Mouse (Mus musculus) lung, postnatal 0 days (tissue): ENCODE results near the gene Naa30. TPM values are rescaled to one million over a fixed set of nuclear protein-coding genes. Genes with fewer than 3 reads are reported as not detected.
"Not testable (repeated sequence)": the region's sequence is repeated elsewhere in the genome, so short reads cannot be mapped to it uniquely, and the experiment has no call there.

Experiments
- ATAC-seq: fragments of 200-750 bp; cut with Nextera tagmentation; 2 replicates; pipeline ENCODE4 v1.8.0; 2017; ENCODE audit warnings: moderate library complexity
- DNase-seq: peaks from one replicate; pipeline ENCODE4 v3.0.0-alpha.2; 2016; ENCODE audit warnings: low spot score
- H3K27ac ChIP-seq: fragments of 300-500 bp; sonication (generic); 2 replicates; pipeline ENCODE4 v1.5.1; 2014; ENCODE audit warnings: antibody characterized with exemption, mild to moderate bottlenecking, low read length, mixed read lengths
- H3K27me3 ChIP-seq: fragments of 300-500 bp; sonication (generic); replicated peaks from 2 replicates; pipeline ENCODE4 v1.6.1; 2014; ENCODE audit warnings: low read length, mixed read lengths; ENCODE audit not compliant: insufficient read depth
- H3K36me3 ChIP-seq: fragments of 300-500 bp; sonication (generic); 2 replicates; pipeline ENCODE4 v1.6.1; 2014; ENCODE audit warnings: low read length, mixed read lengths; ENCODE audit not compliant: insufficient read depth
- H3K4me1 ChIP-seq: fragments of 300-500 bp; sonication (generic); 2 replicates; pipeline ENCODE4 v1.6.1; 2014; ENCODE audit warnings: antibody characterized with exemption, low read depth, low read length, mixed read lengths; ENCODE audit not compliant: insufficient read depth
- H3K4me2 ChIP-seq: fragments of 300-500 bp; sonication (generic); replicated peaks from 2 replicates; pipeline ENCODE4 v1.6.1; 2014; ENCODE audit warnings: low read depth, mild to moderate bottlenecking, low read length, moderate library complexity, mixed read lengths
- H3K4me3 ChIP-seq: fragments of 300-500 bp; sonication (generic); 2 replicates; pipeline ENCODE4 v1.5.1; 2014; ENCODE audit warnings: low read depth, low read length
- H3K9ac ChIP-seq: fragments of 300-500 bp; sonication (generic); replicated peaks from 2 replicates; pipeline ENCODE4 v1.6.1; 2014; ENCODE audit warnings: low read depth, mild to moderate bottlenecking
- H3K9me3 ChIP-seq: fragments of 300-500 bp; sonication (generic); 2 replicates; pipeline ENCODE4 v1.6.1; 2016; ENCODE audit warnings: low read length, mixed read lengths
- CTCF ChIP-seq: IDR thresholded peaks from 2 replicates; pipeline ENCODE4 v1.5.1; 2016; ENCODE audit warnings: antibody characterized with exemption, mild to moderate bottlenecking
- EP300 ChIP-seq: IDR thresholded peaks from 2 replicates; pipeline ENCODE4 v1.6.1; 2016; ENCODE audit warnings: antibody characterized with exemption, mild to moderate bottlenecking, control low read depth
- WGBS: fragments of 180-500 bp; shearing (Covaris S2); extraction: QIAGEN DNeasy Blood & Tissue Kit; methylation state at CpG from one replicate; pipeline ENCODE4 v1.1.7; 2014; 5-methylcytosine and 5-hydroxymethylcytosine counted together
- polyA plus RNA-seq: library from polyadenylated mRNA; unstranded; fragments of >200 nt; fragmentation: Nextera tagmentation; extraction: Ambion mirVana; gene quantifications from 2 replicates; pipeline ENCODE4 v1.2.1, GENCODE M21; 2015

Naa30 gene
- polyA plus RNA-seq, 1 experiment from 2014 or later, result 6.2 TPM

DNA sequence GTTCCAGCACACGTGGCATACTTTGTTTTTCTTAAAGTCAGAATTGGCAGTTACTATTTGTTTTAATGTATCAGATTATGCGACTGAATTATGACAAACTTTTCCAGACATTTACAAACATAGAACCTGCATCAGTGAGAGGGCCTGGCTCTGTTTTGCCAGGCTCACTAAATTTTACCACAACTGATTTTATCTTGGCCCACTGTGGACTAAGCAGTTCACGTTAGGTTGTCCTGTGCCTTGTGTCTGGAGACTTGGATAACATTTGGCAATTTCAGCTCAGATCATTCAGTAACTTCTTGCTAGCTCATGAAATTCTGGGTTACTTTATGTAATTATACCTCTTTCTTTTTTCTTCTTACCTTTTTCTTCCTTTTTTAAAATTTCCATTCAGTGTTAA, 7.7 kb downstream of the Naa30 start:
- no peaks in the 10 kb centered on the region for H3K27me3 ChIP-seq
- H3K36me3 ChIP-seq, result 0 out of 2 replicates have a peak, but pooled peaks cover 5% of the 10 kb centered on the region
- H3K4me2 ChIP-seq, result no peak overlapping the region
- WGBS, result 76% methylated on average over 3 of the region's 3 CpGs
- ATAC-seq (no peak), DNase-seq (no peak)
- H3K27ac ChIP-seq, result no peak overlapping the region
- TF ChIP-seq EP300 (no peak), CTCF (no peak)
- peaks cover under 1% of the 10 kb centered on the region; the same call in 1 of the 2 replicates for H3K4me1 ChIP-seq
- H3K9ac ChIP-seq, result no peak overlapping the region
- no peaks in the 10 kb centered on the region for H3K9me3 ChIP-seq
- no peak overlapping the region for H3K4me3 ChIP-seq

DNA sequence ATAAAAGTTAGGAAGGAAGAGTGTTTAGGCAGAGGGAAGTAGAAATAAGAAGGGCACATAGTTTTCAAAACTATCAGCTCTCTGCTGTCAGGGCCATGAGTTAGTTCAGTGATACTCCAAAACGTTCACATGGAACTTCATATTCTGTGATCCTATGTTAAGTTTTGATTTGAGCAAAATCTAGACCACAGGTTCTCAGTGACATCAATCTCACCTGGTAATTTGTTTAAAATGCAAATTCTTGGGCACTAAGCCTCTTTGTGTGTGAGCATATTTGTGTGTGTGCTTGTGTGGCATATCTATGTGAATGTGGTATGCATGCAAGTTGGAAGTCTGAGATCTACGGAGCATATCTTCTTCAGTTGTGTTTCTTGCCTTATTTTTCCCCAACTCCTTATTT, 14.2 kb downstream of the Naa30 start:
- ATAC-seq (no peak), DNase-seq (no peak)
- no peak for TF ChIP-seq CTCF
- TF ChIP-seq EP300, result no peak
- 90% methylated on average over 2 of the region's 2 CpGs for WGBS
- H3K4me1 ChIP-seq, result no peaks in the 10 kb centered on the region
- H3K27me3 ChIP-seq, result no peaks in the 10 kb centered on the region
- H3K27ac ChIP-seq, result no peak overlapping the region
- no peaks in the 10 kb centered on the region for H3K9me3 ChIP-seq
- H3K36me3 ChIP-seq, result peaks cover 7% of the 10 kb centered on the region; the same call in 1 of the 2 replicates
- no peak overlapping the region for H3K4me3 ChIP-seq
- no peak overlapping the region for H3K4me2 ChIP-seq
- no peak overlapping the region for H3K9ac ChIP-seq

DNA sequence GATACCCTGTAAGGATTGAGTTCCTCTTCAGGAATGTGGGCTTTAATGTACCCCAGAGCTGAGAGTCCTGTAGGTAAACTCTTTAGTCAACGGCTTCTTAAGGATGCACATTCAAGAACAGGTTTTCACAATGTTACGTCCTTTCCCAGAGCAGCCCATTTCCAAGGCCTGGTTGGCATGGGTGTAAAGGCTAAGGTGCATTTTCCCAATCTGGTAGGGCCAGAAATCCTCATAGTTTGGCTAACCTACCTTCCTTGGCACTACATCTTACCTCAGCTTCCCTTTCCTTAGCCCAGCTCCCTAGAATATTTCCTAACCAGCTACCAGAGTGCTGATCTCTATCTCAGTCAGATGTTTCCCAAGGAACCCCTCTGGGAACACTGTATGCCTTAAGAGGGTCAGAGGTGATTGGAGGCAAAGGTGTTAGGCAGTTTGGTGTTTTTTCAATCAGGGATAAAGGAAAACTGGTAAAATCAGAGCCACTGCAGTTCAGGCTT, 25.1 kb downstream of the Naa30 start:
- no peak overlapping the region for H3K4me3 ChIP-seq
- no peak for TF ChIP-seq CTCF
- TF ChIP-seq EP300, result no peak
- WGBS, result 56% methylated on average over 2 of the region's 2 CpGs
- H3K9ac ChIP-seq, result no peak overlapping the region
- H3K4me2 ChIP-seq, result no peak overlapping the region
- DNase-seq, result no peak
- ATAC-seq, result no peak
- H3K27ac ChIP-seq, result no peak overlapping the region
- H3K4me1 ChIP-seq, result no peaks in the 10 kb centered on the region
- no peaks in the 10 kb centered on the region for H3K27me3 ChIP-seq
- H3K9me3 ChIP-seq, result no peaks in the 10 kb centered on the region
- no peaks in the 10 kb centered on the region for H3K36me3 ChIP-seq

DNA sequence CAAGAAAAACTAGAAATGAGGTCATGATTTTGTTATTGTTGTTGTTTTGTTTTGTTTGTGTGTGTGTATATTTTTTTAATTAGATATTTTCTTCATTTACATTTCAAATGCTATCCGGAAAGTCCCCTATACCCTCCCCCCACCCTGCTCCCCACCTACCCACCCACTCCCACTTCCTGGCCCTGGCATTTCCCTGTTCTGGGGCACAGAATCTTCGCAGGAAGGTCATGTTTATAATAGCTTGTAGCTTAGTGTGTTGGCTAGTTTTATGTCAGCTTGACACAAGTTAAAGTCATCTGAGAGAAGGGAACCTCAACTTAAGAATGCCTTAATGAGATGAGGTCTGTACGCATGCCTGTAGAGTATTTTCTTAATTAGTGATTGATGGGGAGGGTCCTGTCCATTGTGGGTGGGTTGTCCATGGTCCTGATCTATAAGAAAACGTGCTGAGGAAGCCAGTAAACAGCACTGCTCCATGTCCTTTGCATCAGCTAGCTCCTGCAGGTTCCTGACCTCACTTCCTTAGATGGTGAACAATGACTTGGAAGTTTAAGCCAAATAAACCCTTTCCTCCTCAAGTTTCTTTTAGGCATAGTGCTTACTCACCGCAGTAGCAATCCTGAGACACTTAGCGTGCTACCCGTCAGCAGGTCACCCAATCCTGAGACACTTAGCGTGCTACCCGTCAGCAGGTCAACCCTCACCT, 29.2 kb downstream of the Naa30 start:
- TF ChIP-seq EP300 (peak; percentile 40; the same call in 1 of the 2 replicates), CTCF (no peak)

DNA sequence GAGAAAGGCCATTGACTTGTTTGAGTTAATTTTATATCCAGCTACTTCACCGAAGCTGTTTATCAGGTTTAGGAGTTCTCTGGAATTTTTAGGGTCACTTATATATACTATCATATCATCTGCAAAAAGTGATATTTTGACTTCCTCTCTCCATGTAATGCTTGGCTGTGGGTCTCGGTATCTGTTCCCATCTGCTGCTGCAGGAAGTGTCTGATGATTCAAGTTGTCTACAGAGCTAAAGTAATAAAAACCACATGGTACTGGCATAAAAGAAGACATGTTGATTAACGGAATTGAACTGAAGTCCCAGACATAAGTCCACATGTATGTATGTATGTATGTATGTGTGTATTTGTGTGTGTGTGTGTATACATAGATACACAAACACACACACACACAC, 38.2 kb downstream of the Naa30 start:
- ATAC-seq, H3K9me3 ChIP-seq, H3K4me2 ChIP-seq, DNase-seq, H3K9ac ChIP-seq, H3K27me3 ChIP-seq, H3K4me3 ChIP-seq, H3K27ac ChIP-seq, H3K36me3 ChIP-seq, H3K4me1 ChIP-seq: not testable (repeated sequence)
- 53% methylated on average over 3 of the region's 3 CpGs for WGBS

More for the DNA sequence above, 29.2 kb downstream of the Naa30 start:
- ATAC-seq (peak; percentile 82), DNase-seq (peak; percentile 46)
- no peaks in the 10 kb centered on the region for H3K36me3 ChIP-seq
- 41% methylated on average over 9 of the region's 9 CpGs for WGBS
- no peaks in the 10 kb centered on the region for H3K9me3 ChIP-seq
- no peak overlapping the region for H3K4me2 ChIP-seq
- H3K27ac ChIP-seq, result no peak overlapping the region
- no peaks in the 10 kb centered on the region for H3K4me1 ChIP-seq
- H3K27me3 ChIP-seq, result no peaks in the 10 kb centered on the region
- no peak overlapping the region for H3K9ac ChIP-seq
- H3K4me3 ChIP-seq, result no peak overlapping the region

DNA sequence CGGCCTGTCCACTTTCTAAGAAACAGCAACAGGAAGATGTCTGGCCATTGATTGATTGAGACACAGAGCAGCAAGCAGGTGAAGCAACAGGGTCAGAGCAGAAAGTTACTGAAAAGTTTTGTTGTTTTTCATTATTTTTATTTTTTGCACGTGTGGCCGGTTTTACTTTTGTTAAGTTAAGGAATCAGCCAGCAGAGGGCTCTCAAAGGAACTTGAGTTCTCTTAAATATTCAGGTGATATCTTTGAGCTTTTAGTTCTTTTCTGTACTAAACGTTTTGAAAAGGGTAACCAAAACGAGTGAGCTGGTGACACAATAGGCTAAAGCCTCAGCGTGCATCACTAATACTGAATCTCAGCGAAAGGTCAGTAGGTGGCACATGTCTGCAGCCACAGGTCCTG, 46.7 kb downstream of the Naa30 start:
- DNase-seq (no peak), ATAC-seq (no peak)
- Histone ChIP-seq H3K4me1 (no peaks in the 10 kb centered on the region), H3K9me3 (no peaks in the 10 kb centered on the region), H3K27me3 (no peaks in the 10 kb centered on the region), H3K4me3 (no peak overlapping the region), H3K4me2 (no peak overlapping the region), H3K9ac (no peak overlapping the region), H3K36me3 (no peaks in the 10 kb centered on the region), H3K27ac (no peak overlapping the region)
- TF ChIP-seq EP300, result no peak
- peak; percentile 28; the same call in 1 of the 2 replicates for TF ChIP-seq CTCF
- 65% methylated on average over 7 of the region's 7 CpGs for WGBS

DNA sequence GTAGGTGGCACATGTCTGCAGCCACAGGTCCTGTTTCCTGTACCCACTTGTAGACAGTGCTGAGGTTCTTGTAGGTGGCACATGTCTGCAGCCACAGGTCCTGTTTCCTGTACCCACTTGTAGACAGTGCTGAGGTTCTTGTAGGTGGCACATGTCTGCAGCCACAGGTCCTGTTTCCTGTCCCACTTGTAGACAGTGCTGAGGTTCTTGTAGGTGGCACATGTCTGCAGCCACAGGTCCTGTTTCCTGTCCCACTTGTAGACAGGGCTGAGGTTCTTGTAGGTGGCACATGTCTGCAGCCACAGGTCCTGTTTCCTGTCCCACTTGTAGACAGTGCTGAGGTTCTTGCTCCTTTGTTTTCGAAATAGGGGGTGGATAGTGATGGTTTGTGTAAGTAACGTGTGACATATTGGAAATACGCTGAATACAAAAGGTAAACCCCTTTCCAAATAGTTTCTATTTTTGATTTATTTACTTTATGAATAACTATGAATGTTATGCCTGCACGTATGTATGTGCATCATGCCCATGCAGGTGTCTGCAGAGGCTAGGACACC, 47.5 kb downstream of the Naa30 start:
- H3K36me3 ChIP-seq, H3K4me3 ChIP-seq, H3K4me1 ChIP-seq, H3K4me2 ChIP-seq, H3K27me3 ChIP-seq, H3K9ac ChIP-seq, DNase-seq, H3K9me3 ChIP-seq, H3K27ac ChIP-seq, ATAC-seq: not testable (repeated sequence)
- 72% methylated on average over 4 of the region's 4 CpGs for WGBS
